Mouse (Mus musculus) neutrophil, adult 5-6 weeks (primary cell): Measurements from ENCODE around the gene Thop1. TPM values are rescaled to one million over a fixed set of nuclear protein-coding genes. Genes with fewer than 3 reads are reported as not detected.

Experiments used
- ATAC-seq: fragments of 151-379, 151-347 bp; 2 replicates; pipeline ENCODE4 v1.8.0; 2017; ENCODE audit warnings: mild to moderate bottlenecking, moderate TSS enrichment; ENCODE audit not compliant: insufficient number of reproducible peaks, poor library complexity, low FRiP score, severe bottlenecking; ENCODE audit errors: extremely low read depth
- total RNA-seq: library from RNA; stranded (forward); fragments of 200-1000 nt; gene quantifications from 2 replicates; pipeline ENCODE4 v1.2.3, GENCODE M21; 2017

The Thop1 gene
- total RNA-seq, 1 experiment from 2014 or later: 4.5 TPM

GRCm38 (mm10) chr10:81092465-81093250, 22.8 kb downstream of the Thop1 start:
- no peak for ATAC-seq

- ATAC-seq: no peak
Measured at GRCm38 (mm10) chr10:81094931-81095678, 25.3 kb downstream of the Thop1 start.

- peak; percentile 73 for ATAC-seq
Measured at GRCm38 (mm10) chr10:81105565-81106112, 35.8 kb downstream of the Thop1 start, which contains the start of gene Map2k2. TSS of gene Map2k2 (plus strand) at chr10:81105915.

- ATAC-seq: peak; percentile 73
Measured at GRCm38 (mm10) chr10:81106113-81106721, 36.4 kb downstream of the Thop1 start.

GRCm38 (mm10) chr10:81112946-81113345, 43.1 kb downstream of the Thop1 start:
- no peak for ATAC-seq

GRCm38 (mm10) chr10:81119625-81120024, 49.8 kb downstream of the Thop1 start:
- ATAC-seq: no peak

GRCm38 (mm10) chr10:81120650-81121049, 50.8 kb downstream of the Thop1 start:
- no peak for ATAC-seq

GRCm38 (mm10) chr10:81122889-81123288, 53.1 kb downstream of the Thop1 start:
- ATAC-seq: no peak

- ATAC-seq: no peak
Measured at GRCm38 (mm10) chr10:81123500-81123899, 53.7 kb downstream of the Thop1 start.

Other genes starting within 250 kb of the Thop1 start
- gene Oaz1, start 243.4 kb upstream of the Thop1 start, total RNA-seq: 227 and 271 TPM in 2 replicates
- gene Lingo3, start 226.0 kb upstream of the Thop1 start, total RNA-seq: not detected in 2 replicates
- 50.7 and 60.8 TPM in 2 replicates for gene Lsm7, start 214.8 kb upstream of the Thop1 start, total RNA-seq
- gene Sppl2b, start 214.8 kb upstream of the Thop1 start, total RNA-seq: 13.3 and 20.7 TPM in 2 replicates
- gene Tmprss9, start 198.2 kb upstream of the Thop1 start, total RNA-seq: not detected in 2 replicates
- 15.1 and 23.1 TPM in 2 replicates for gene Timm13, start 169.1 kb upstream of the Thop1 start, total RNA-seq
- 8.0 and 11.8 TPM in 2 replicates for gene Lmnb2, start 151.8 kb upstream of the Thop1 start, total RNA-seq
- 59.9 and 63.2 TPM in 2 replicates for gene Gadd45b, start 140.0 kb upstream of the Thop1 start, total RNA-seq
- gene Gng7, start 55.1 kb upstream of the Thop1 start, total RNA-seq: not detected in 2 replicates
- gene Diras1, start 44.4 kb upstream of the Thop1 start, total RNA-seq: not detected in 2 replicates
- gene Slc39a3, start 32.6 kb upstream of the Thop1 start, total RNA-seq: 8.6 and 19.5 TPM in 2 replicates
- gene Sgta, start 9.9 kb upstream of the Thop1 start, total RNA-seq: 59.2 and 64.5 TPM in 2 replicates
- 0.23 TPM in 1 of 2 replicates, not detected in the other for gene Creb3l3, start 28.8 kb downstream of the Thop1 start, total RNA-seq
- 91.5 and 96.6 TPM in 2 replicates for gene Map2k2, start 35.9 kb downstream of the Thop1 start, total RNA-seq
- gene Zbtb7a, start 65.2 kb downstream of the Thop1 start, total RNA-seq: 28.7 and 31.1 TPM in 2 replicates
- 34.5 and 40.5 TPM in 2 replicates for gene Pias4, start 97.9 kb downstream of the Thop1 start, total RNA-seq
- gene Eef2, start 106.6 kb downstream of the Thop1 start, total RNA-seq: 1,126 and 1,171 TPM in 2 replicates
- 47.3 and 52.0 TPM in 2 replicates for gene Dapk3, start 113.0 kb downstream of the Thop1 start, total RNA-seq
- gene 4930442H23Rik, start 113.8 kb downstream of the Thop1 start, total RNA-seq: not detected in 2 replicates
- not detected in 2 replicates for gene Nmrk2, start 132.0 kb downstream of the Thop1 start, total RNA-seq
- gene Atcay, start 160.8 kb downstream of the Thop1 start, total RNA-seq: not detected in 2 replicates
- 1.5 and 1.6 TPM in 2 replicates for gene Zfr2, start 163.1 kb downstream of the Thop1 start, total RNA-seq
- 9.1 and 12.3 TPM in 2 replicates for gene Matk, start 182.9 kb downstream of the Thop1 start, total RNA-seq
- gene Mrpl54, start 196.9 kb downstream of the Thop1 start, total RNA-seq: 52.4 and 76.6 TPM in 2 replicates
- gene Apba3, start 196.9 kb downstream of the Thop1 start, total RNA-seq: 16.6 and 24.0 TPM in 2 replicates
- gene Tjp3, start 221.5 kb downstream of the Thop1 start, total RNA-seq: 7.2 and 13.1 TPM in 2 replicates
- 98.0 and 112 TPM in 2 replicates for gene Pip5k1c, start 222.9 kb downstream of the Thop1 start, total RNA-seq